Mouse (Mus musculus): Measurements from ENCODE around the gene Nqo1. TPM values are rescaled to one million over a fixed set of nuclear protein-coding genes. Genes with fewer than 3 reads are reported as not detected.

Nqo1 gene
- polyA plus RNA-seq, 1 experiment = not detected

- Histone ChIP-seq H3K4me1 (ENCODE audit: control insufficient read depth, insufficient read depth, low read length) (0 out of 2 replicates have a peak, but pooled peaks cover 3% of the 10 kb centered on the region), H3K27ac (ENCODE audit: insufficient read depth, low read depth, low read length) (no peak overlapping the region), H3K4me3 (ENCODE audit: insufficient read depth, low read depth, low read length) (no peak overlapping the region)
- TF ChIP-seq POLR2A (IDR thresholded peaks at IDR 0.05; ENCODE audit: insufficient read depth, low read depth, low read length) (no peak), CTCF (IDR thresholded peaks at IDR 0.05; ENCODE audit: insufficient read depth, low read depth, low read length) (no peak)
Observed at GRCm38 (mm10) chr8:107395397-107395796, 7.6 kb downstream of the Nqo1 start.

GRCm38 (mm10) chr8:107391136-107391516 is 11.9 kb downstream of the Nqo1 start:
- H3K27ac ChIP-seq (ENCODE audit: insufficient read depth, low read depth, low read length) = no peak overlapping the region
- no peak for TF ChIP-seq POLR2A (IDR thresholded peaks at IDR 0.05; ENCODE audit: insufficient read depth, low read depth, low read length)
- no peak for TF ChIP-seq CTCF (IDR thresholded peaks at IDR 0.05; ENCODE audit: insufficient read depth, low read depth, low read length)
- no peak overlapping the region for H3K4me3 ChIP-seq (ENCODE audit: insufficient read depth, low read depth, low read length)
- peaks cover 4% of the 10 kb centered on the region; the same call in 1 of the 2 replicates for H3K4me1 ChIP-seq (ENCODE audit: control insufficient read depth, insufficient read depth, low read length)
- 75% methylated on average over 4 of the region's 4 CpGs for WGBS

- TF ChIP-seq CTCF (IDR thresholded peaks at IDR 0.05; ENCODE audit: insufficient read depth, low read depth, low read length) (no peak), POLR2A (IDR thresholded peaks at IDR 0.05; ENCODE audit: insufficient read depth, low read depth, low read length) (no peak)
- peaks cover 4% of the 10 kb centered on the region; the same call in 1 of the 2 replicates for H3K4me1 ChIP-seq (ENCODE audit: control insufficient read depth, insufficient read depth, low read length)
- no peak overlapping the region for H3K27ac ChIP-seq (ENCODE audit: insufficient read depth, low read depth, low read length)
- 92% methylated on average over 16 of the region's 16 CpGs for WGBS
- H3K4me3 ChIP-seq (ENCODE audit: insufficient read depth, low read depth, low read length) = no peak overlapping the region
Observed at GRCm38 (mm10) chr8:107390476-107391135, 12.4 kb downstream of the Nqo1 start.

GRCm38 (mm10) chr8:107389557-107389956 is 13.4 kb downstream of the Nqo1 start:
- TF ChIP-seq POLR2A (IDR thresholded peaks at IDR 0.05; ENCODE audit: insufficient read depth, low read depth, low read length) (no peak), CTCF (IDR thresholded peaks at IDR 0.05; ENCODE audit: insufficient read depth, low read depth, low read length) (no peak)
- H3K4me1 ChIP-seq (ENCODE audit: control insufficient read depth, insufficient read depth, low read length) = peaks cover 4% of the 10 kb centered on the region; the same call in 1 of the 2 replicates
- no peak overlapping the region for H3K27ac ChIP-seq (ENCODE audit: insufficient read depth, low read depth, low read length)
- H3K4me3 ChIP-seq (ENCODE audit: insufficient read depth, low read depth, low read length) = no peak overlapping the region
- whole genome bisulfite sequencing = 25% methylated on average over 8 of the region's 8 CpGs

GRCm38 (mm10) chr8:107387861-107388260 is 15.1 kb downstream of the Nqo1 start:
- H3K4me3 ChIP-seq (ENCODE audit: insufficient read depth, low read depth, low read length) = no peak overlapping the region
- no peak overlapping the region for H3K27ac ChIP-seq (ENCODE audit: insufficient read depth, low read depth, low read length)
- peaks cover 4% of the 10 kb centered on the region; the same call in 1 of the 2 replicates for H3K4me1 ChIP-seq (ENCODE audit: control insufficient read depth, insufficient read depth, low read length)
- TF ChIP-seq POLR2A (IDR thresholded peaks at IDR 0.05; ENCODE audit: insufficient read depth, low read depth, low read length) = no peak
- TF ChIP-seq CTCF (IDR thresholded peaks at IDR 0.05; ENCODE audit: insufficient read depth, low read depth, low read length) = no peak
- WGBS = 54% methylated on average over 5 of the region's 5 CpGs

DNA sequence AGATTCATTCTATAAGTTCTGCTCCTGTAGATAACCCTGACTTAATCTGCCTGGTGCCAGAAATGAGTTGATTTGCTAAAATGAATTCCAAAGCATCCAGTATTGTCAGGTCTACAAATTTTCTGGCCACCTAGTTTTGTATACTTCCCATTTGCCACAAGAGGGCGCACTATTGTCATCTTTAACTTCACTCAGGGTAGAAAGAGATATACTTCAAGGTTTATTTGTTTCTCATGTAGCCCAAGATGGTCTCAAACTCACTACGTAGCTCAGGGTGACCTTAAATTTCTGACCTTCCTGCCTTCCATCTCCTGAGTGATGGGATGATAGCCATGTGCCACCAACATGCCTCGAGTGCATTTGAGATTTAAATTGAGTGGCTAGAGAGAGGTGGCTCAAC is 16.4 kb downstream of the Nqo1 start:
- WGBS = 22% methylated on average over 3 of the region's 3 CpGs
- H3K4me1 ChIP-seq (ENCODE audit: control insufficient read depth, insufficient read depth, low read length) = peaks cover 4% of the 10 kb centered on the region; the same call in 1 of the 2 replicates
- no peak overlapping the region for H3K4me3 ChIP-seq (ENCODE audit: insufficient read depth, low read depth, low read length)
- TF ChIP-seq POLR2A (IDR thresholded peaks at IDR 0.05; ENCODE audit: insufficient read depth, low read depth, low read length) = no peak
- TF ChIP-seq CTCF (IDR thresholded peaks at IDR 0.05; ENCODE audit: insufficient read depth, low read depth, low read length) = no peak
- no peak overlapping the region for H3K27ac ChIP-seq (ENCODE audit: insufficient read depth, low read depth, low read length)

DNA sequence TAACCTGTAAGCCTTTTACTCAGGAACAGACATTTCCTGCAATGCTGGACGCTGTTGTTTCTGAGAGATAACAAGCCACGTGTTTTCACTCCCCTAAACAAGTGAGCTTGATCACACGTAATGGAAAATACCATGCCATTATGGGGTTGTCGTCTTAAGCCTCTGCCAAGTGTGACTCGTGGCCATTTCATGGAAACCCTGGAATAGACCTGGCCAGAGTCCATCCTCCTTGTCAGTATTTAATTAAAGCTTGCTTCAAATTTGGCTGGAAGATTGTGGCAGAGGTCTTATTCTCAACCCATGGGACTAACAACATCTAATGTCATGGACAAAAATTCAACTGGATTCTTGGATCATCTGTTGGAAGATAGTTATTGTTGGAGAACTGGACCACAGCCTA is 16.8 kb downstream of the Nqo1 start:
- H3K4me3 ChIP-seq (ENCODE audit: insufficient read depth, low read depth, low read length) = no peak overlapping the region
- 23% methylated on average over 5 of the region's 5 CpGs for WGBS
- H3K4me1 ChIP-seq (ENCODE audit: control insufficient read depth, insufficient read depth, low read length) = peaks cover 4% of the 10 kb centered on the region; the same call in 1 of the 2 replicates
- no peak overlapping the region for H3K27ac ChIP-seq (ENCODE audit: insufficient read depth, low read depth, low read length)
- TF ChIP-seq POLR2A (IDR thresholded peaks at IDR 0.05; ENCODE audit: insufficient read depth, low read depth, low read length) = no peak
- no peak for TF ChIP-seq CTCF (IDR thresholded peaks at IDR 0.05; ENCODE audit: insufficient read depth, low read depth, low read length)

- Histone ChIP-seq H3K4me3 (ENCODE audit: insufficient read depth, low read depth, low read length) (no peak overlapping the region), H3K27ac (ENCODE audit: insufficient read depth, low read depth, low read length) (no peak overlapping the region), H3K4me1 (ENCODE audit: control insufficient read depth, insufficient read depth, low read length) (peaks cover 4% of the 10 kb centered on the region; the same call in 1 of the 2 replicates)
- no peak for TF ChIP-seq POLR2A (IDR thresholded peaks at IDR 0.05; ENCODE audit: insufficient read depth, low read depth, low read length)
- TF ChIP-seq CTCF (IDR thresholded peaks at IDR 0.05; ENCODE audit: insufficient read depth, low read depth, low read length) = no peak
- WGBS = 43% methylated on average over 2 of the region's 2 CpGs
Observed at GRCm38 (mm10) chr8:107385063-107385462, 17.9 kb downstream of the Nqo1 start.

- no peak overlapping the region for H3K27ac ChIP-seq (ENCODE audit: insufficient read depth, low read depth, low read length)
- TF ChIP-seq CTCF (IDR thresholded peaks at IDR 0.05; ENCODE audit: insufficient read depth, low read depth, low read length) (no peak), POLR2A (IDR thresholded peaks at IDR 0.05; ENCODE audit: insufficient read depth, low read depth, low read length) (no peak)
- 57% methylated on average over 5 of the region's 5 CpGs for WGBS
Observed at GRCm38 (mm10) chr8:107384651-107385050, 18.4 kb downstream of the Nqo1 start.

More at GRCm38 (mm10) chr8:107384651-107385050, 18.4 kb downstream of the Nqo1 start:
- Histone ChIP-seq H3K4me3 (ENCODE audit: insufficient read depth, low read depth, low read length) (no peak overlapping the region), H3K4me1 (ENCODE audit: control insufficient read depth, insufficient read depth, low read length) (peaks cover 1% of the 10 kb centered on the region; the same call in 1 of the 2 replicates)

Measured in olfactory bulb, adult 2 months (tissue).